Mouse (Mus musculus) 416B (cell line): ENCODE data around the gene Ube2o.

Experiments used
- DNase-seq: peaks from one replicate; pipeline ENCODE4 v3.0.0; 2011; ENCODE audit warnings: low read depth

The Ube2o gene

DNA sequence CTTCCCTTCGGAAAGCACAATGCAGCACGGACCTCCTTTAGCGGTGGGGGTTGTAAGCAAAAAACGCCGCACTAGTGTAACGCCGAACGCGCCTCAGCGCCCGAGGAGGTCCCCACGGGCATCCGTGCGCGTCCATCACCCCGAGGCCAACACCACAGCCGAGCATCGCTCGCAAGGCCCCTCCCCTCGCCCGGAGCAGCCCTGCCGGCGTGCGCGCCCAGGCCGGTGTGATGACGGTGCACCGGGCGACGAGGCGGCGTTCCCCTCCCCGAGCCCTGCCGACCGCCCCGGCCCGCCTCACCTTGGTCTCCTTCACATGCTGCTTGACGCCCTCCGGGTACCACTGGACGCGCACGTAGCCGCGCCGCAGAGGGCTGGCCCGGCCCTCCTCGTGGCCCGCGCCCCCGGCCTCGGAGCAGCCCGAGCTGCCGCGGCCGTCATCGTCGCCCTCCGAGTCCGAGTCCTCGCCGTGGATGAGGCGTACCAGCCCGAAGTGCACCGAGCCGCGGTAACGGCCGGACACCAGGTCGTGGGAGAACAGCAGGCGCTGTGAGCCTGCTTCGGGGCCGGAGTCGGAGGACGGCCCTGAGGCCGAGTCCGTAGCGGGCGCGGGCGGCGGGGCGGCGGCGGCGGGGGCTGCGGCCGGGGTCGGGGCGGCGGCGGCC lies 404 bp downstream of the Ube2o start:
- DNase-seq, result no peak

- peak; percentile 90 for DNase-seq
These were observed 1.1 kb downstream of the Ube2o start for GRCm38 (mm10) chr11:116580031-116580652.

GRCm38 (mm10) chr11:116579280-116579679 lies 2.0 kb downstream of the Ube2o start:
- no peak for DNase-seq

DNA sequence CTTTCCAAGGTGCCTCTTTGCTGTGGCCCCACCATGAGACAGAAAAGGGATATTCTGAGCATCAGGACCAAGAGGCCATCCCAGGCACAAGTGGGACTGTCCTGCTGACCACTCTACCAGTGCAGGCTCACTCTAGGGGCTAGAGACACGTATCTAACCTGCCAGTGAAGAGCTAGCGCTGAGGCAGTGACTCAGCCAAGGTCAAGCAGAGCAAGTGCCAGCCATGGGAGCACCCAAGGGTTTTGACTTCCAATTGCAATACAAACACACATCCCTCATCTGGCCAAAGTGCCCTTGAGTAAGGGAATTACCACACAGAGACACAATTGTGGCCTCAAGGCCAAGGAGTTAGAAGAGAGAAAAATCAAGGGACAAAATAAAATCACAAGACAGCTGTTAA lies 5.9 kb downstream of the Ube2o start:
- no peak for DNase-seq

DNA sequence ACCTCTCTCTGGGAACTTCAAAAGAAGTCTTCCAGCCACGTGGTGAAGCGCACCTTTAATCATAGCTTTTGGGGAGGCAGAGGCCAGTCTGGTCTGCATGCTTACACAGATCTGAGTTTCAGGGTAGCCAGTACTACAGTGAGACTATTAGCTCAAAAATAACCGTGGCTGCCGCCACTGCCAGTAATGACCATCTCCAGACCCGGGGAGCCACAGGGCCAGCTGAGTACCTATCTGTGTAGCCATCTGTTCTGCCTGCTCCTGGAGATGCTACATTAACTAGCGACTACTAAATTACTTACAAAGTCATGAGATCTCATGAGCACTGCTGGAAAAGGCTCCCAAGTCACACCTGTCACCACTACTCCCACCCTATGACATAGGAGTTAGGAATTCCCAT lies 6.3 kb downstream of the Ube2o start:
- DNase-seq, result no peak

- DNase-seq, result no peak
These were observed 6.8 kb downstream of the Ube2o start for GRCm38 (mm10) chr11:116574486-116574885.

DNA sequence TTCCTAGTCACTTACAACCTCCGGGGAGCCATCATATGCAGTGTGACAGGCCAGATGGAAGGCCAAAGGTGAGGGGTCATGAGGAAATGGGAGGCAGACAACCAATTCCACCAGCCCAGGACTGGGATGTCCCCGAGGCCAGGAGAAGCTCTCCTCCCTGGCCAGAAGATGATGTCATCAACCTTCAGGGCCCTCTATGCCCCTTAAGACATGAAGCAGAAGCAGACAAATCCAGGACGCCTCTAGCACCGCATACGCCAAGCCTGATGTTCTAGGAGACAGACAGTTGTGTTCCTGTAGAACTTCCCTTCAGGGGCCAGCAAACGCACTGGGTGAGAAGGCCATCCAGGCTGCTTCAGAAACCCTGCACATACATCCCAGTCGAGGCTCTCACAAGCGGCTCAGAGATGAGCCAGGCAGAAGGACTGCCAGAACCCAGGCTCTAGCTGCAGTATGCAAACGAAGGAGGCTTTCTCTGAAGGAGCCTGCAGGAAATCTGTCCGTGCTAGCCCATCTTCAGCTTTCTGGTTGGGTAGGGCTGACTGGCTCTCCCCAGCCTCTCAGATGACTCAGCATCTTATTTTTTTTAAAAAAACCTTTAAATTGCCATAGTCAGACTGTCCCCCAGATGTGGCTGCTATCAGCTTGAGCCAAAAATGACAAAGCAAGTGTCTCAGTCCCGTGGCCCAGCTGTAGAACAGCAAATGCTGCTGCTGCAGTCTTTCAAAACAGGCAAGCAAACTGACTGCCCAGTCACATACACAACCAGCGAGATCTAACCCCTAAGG lies 8.3 kb downstream of the Ube2o start:
- DNase-seq, result peak; percentile 82

DNA sequence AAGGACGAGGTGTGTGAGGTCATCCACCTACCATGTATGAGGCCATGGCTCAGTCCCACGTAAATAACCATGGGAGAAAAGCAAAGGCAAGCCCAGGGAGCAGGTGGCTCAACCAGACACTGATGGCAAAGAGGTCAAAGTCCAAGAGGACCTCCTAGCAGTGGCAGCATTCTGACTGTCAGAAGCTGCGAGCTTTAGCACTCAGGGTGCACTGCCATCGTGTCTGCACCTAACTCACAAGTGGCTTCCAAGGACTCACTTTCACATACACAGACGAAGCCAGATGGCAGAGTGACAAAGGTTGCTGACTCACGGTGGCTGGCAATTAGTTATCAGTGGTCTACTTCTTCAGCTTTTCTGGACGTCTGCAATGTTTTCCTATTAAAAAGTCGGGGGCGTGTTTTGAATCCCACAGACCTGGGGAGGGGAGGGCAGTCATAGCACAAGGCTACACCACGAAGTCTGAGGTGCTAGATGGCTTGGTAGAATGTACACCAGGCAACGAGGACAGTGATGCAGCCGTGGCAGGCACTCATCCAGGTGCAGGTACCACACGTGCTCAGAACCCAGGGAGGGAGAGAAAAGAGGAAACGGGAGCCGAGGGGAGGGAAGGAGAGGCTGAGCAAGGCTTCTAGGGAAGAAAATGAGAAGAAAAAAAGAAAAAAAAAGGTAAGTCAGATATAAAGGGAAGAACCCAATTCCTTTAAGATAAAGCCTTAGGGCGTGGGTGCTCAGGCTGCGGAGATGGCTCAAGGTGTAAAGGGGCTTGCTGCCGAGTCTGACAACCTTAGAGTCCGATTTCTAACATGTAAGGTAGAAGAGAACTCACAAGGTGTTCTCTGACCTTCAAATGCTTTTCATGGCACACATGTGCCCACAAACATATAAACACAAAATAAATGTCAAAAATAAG lies 9.2 kb downstream of the Ube2o start:
- peak; percentile 66 for DNase-seq

- DNase-seq, result no peak
These were observed 10.4 kb downstream of the Ube2o start for GRCm38 (mm10) chr11:116570821-116571220.

DNA sequence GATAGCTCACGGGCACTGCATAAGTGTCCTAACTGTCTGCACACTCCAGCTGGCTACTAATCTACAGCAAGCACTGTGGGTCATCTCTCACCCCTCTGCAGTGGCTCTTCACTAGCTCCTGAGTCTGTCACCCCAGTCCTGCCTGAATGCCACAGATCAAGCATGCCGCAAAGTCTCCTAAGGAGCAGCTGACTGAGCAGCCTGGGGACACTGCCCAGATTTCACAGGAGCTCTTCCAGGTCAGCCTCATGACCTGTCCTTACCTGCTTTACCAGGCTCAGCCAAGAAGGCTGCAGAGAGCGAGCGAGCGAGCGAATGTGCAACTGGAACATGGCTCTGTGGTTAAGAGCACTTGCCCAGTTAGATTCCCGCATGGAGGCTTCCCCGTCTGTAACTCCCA lies 13.7 kb downstream of the Ube2o start:
- no peak for DNase-seq

GRCm38 (mm10) chr11:116565283-116566041 lies 15.8 kb downstream of the Ube2o start:
- DNase-seq, result no peak

- no peak for DNase-seq
These were observed 24.9 kb downstream of the Ube2o start for GRCm38 (mm10) chr11:116556308-116556707.

DNA sequence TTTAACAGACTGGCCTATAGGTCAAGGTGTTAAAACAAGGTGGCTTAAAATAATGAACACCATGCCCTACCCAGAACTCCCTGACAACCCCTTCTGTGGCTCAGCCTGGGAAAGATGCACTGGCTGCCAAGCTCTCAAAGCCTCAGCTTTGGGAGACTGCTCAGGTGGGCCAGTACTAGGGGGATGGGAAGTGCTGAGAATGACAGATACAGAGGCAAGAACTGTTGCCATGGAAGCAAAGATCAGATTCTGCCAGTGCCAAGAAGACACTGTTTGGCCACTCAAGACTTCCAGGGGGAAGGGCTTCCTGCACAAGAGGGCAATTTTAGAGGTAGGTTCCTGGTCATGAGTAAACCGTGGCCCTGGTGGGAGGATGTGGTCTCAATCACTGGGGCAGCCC lies 25.7 kb downstream of the Ube2o start:
- DNase-seq, result no peak

GRCm38 (mm10) chr11:116554171-116554878 lies 26.9 kb downstream of the Ube2o start:
- peak; percentile 72 for DNase-seq

GRCm38 (mm10) chr11:116552194-116552593 lies 29.1 kb downstream of the Ube2o start:
- no peak for DNase-seq

DNA sequence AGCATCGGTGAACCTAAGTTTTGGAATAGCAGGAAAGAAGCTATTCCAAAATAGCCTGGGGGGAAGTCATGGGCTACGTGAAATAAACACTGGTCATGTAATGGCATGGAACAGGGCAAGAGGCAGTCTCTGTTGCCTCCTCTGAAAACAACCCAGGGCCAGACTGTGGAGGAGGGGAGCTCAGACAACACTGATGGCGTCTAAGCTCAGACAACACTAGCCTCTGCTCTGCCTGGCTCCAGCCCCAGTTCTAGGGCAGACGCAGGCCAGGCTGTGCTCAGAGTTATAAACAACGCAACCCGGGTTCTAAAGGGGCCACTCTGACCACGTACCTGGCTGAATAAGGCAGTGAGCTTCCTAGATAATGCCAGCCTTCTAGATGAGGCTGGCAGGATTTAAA lies 30.5 kb downstream of the Ube2o start:
- DNase-seq, result no peak

GRCm38 (mm10) chr11:116549273-116550038 lies 31.8 kb downstream of the Ube2o start:
- DNase-seq, result peak; percentile 90

DNA sequence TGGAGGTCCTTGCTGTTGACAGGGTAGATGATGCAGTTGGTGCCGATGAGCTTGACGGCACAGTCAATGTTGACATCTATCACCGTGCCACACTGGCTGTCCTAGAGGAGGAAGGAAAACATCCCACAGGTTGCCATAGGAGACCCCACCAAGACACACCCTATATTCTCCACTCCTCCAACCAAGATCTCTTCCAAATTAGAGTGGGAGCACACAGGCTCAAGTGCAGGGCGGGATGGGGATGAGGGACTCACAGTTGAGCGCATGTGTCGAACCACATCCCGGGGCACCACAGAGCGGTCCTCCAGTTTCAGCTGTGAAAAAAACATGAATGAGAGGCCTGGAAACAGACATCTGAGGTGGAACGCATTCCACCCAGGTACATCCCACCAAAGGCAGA lies 32.5 kb downstream of the Ube2o start:
- no peak for DNase-seq

DNA sequence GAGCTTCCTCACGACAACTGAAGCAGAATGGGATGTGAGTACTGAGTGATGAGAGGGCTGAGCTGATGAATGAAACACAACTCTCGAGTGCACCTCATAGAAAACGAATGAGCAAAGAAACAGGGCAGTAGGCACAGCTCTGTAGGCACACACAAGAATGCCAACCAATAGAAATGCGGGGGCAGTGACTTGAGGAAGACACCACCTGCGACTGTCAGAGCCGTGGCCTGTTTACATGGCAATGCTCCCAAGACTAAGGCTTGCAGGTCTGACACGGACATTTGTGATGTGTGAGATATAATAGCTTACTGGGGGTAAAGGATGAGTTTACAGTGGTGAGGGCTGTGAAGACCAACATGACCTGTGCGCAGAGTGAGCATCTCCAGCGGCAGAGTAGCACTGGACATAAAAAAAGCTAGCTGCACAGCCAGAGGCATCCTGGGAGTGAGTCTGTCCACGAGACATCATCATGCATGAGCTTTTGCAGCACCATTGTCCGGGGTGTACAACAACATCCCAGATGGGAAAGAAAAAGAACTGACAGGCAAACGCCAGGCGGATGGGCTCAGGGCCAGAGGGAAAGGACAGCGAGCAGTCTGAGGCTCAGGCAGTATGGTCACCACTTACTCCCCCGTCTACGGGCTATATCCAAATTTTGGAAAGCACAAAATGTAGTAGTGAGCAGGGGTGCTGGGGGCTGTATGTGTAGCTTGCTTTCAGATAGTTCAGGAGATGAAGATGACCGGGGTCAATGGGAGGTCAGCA lies 33.8 kb downstream of the Ube2o start:
- DNase-seq, result no peak
